In the genomic region with DNA sequence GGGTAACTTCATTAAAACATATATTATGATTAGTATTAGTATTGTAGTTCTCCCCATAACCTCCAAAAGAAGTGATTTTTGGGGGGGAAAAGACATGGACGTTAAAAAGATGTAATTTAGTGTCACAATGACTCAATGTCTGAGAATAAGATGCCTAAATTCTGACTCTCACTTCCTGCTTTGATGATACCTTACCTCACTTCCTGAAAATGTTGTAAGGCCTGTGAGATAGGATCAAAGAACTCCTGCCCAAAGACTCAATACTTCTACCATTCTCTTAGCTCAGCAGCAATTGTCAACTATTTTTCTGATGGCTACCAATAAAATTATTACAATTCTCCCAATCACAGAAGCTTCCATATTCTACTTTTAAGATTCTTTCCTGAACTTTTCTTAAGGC, we compare ENCODE assay signal across 16 mouse cellular contexts. TPM values are rescaled to one million over a fixed set of nuclear protein-coding genes. Genes with fewer than 3 reads are reported as not detected.
A peak's percentile ranks its signal among the peaks of the same experiment; 100 is the strongest.
DNase-seq lines count a peak whose midpoint lies in the region; ATAC-seq and TF ChIP-seq lines count a peak whose summit lies in the region.
"Had no signal": no experiment of that assay in that cellular context is flagged by ENCODE, and none has a peak within 500 bp of the region (broad histone marks: within the 10 kb centered on the region; RNA-seq: fewer than 3 reads in every experiment).

No protein-coding gene starts in this region.

- peak; percentile 77 for TF ChIP-seq EP300 in CH12.LX (IDR thresholded peaks at IDR 0.05; ENCODE audit: low read length)

- peak overlapping the region; percentile 82; the same call in 1 of the 2 replicates for H3K4me2 ChIP-seq in intestine, postnatal 0 days (replicated peaks; ENCODE audit: low read depth)
- H3K4me2 ChIP-seq in intestine, embryonic 16.5 days (ENCODE audit: low read depth, low read length) = no peak overlapping the region
- no peak overlapping the region; the same call in 1 of the 2 replicates for H3K4me2 ChIP-seq in CH12.LX (ENCODE audit: insufficient read depth, low read depth, poor library complexity, severe bottlenecking)
- H3K4me2 ChIP-seq: forebrain, embryonic 12.5 days had no signal

- in situ Hi-C loops in CH12.LX (cut with MboI; ENCODE audit: low pct_ligation_motif_present, low pct_unique_long_range_greater_than_20kb, low sequenced_read_pairs) = loop anchor here (5.0 kb wide), 1 partner anchor 121 kb away; no protein-coding TSS in a partner anchor

- H3K27me3 ChIP-seq in intestine, postnatal 0 days (replicated peaks; ENCODE audit: control insufficient read depth, insufficient read depth, low read length) = no peaks in the 10 kb centered on the region
- no peaks in the 10 kb centered on the region for H3K27me3 ChIP-seq in intestine, embryonic 16.5 days (replicated peaks; ENCODE audit: control insufficient read depth, insufficient read depth, low read length)
- H3K27me3 ChIP-seq in CH12.LX (replicated peaks) = no peaks in the 10 kb centered on the region

- ATAC-seq in intestine, postnatal 0 days = no peak
- no peak for ATAC-seq in intestine, embryonic 16.5 days

- DNase-seq in 416B (ENCODE audit: low read depth) = peak; percentile 71
- peak; percentile 61 for DNase-seq in CH12.LX (ENCODE audit: extremely low read depth)
- DNase-seq in gastrocnemius, postnatal 10 days = no peak
- no peak for DNase-seq in frontal cortex, postnatal 10 days (ENCODE audit: low spot score in 2 of 2)
- no peak for DNase-seq in left cerebral cortex, adult 9 months (ENCODE audit: low spot score in 2 of 2)
- DNase-seq: adrenal gland, postnatal 14 days; cerebellum, adult 8-10 months; heart, adult 2 months; kidney, postnatal 14 days; liver; lung, adult 2 months; thymus, adult 18-20 months had no signal

- no peak for TF ChIP-seq CTCF in intestine, postnatal 0 days (IDR thresholded peaks at IDR 0.05; ENCODE audit: low read depth)
- TF ChIP-seq CTCF in CH12.LX (conservative IDR thresholded peaks at IDR 0.05 in 1 of 2, IDR thresholded peaks at IDR 0.05 in 1 of 2; ENCODE audit: low read depth in 2 of 2, low read length in 2 of 2) = no peak

- dilution Hi-C loops in CH12.LX (cut with MboI; ENCODE audit: extremely low pct_ligation_motif_present, extremely low pct_unique_long_range_greater_than_20kb, low sequenced_read_pairs) = no loop called here

- no peaks in the 10 kb centered on the region for H3K36me3 ChIP-seq in intestine, postnatal 0 days (ENCODE audit: control insufficient read depth, insufficient read depth)
- no peaks in the 10 kb centered on the region for H3K36me3 ChIP-seq in intestine, embryonic 16.5 days (ENCODE audit: control insufficient read depth, insufficient read depth, low read length)
- peaks cover 12 to 26% of the 10 kb centered on the region in 2 experiments for H3K36me3 ChIP-seq in CH12.LX (replicated peaks in 1 of 2; ENCODE audit: control insufficient read depth in 1 of 2, insufficient read depth in 1 of 2, low read length in 1 of 2)
- peaks cover 20% of the 10 kb centered on the region; the same call in 1 of the 2 replicates for H3K36me3 ChIP-seq in macrophage (ENCODE audit: inconsistent target)
- H3K36me3 ChIP-seq: forebrain, embryonic 12.5 days had no signal

- no peak overlapping the region for H3K9ac ChIP-seq in intestine, postnatal 0 days (ENCODE audit: low read depth, low read length)
- no peak overlapping the region for H3K9ac ChIP-seq in intestine, embryonic 16.5 days (ENCODE audit: low read depth, low read length)
- peak overlapping the region; percentile 88; the same call in 1 of the 2 replicates for H3K9ac ChIP-seq in CH12.LX (ENCODE audit: insufficient read depth, low read depth)
- H3K9ac ChIP-seq: forebrain, embryonic 12.5 days had no signal

- no peaks in the 10 kb centered on the region for H3K4me1 ChIP-seq in intestine, postnatal 0 days (replicated peaks; ENCODE audit: control insufficient read depth, insufficient read depth, low read length)
- no peaks in the 10 kb centered on the region; the same call in 1 of the 2 replicates for H3K4me1 ChIP-seq in intestine, embryonic 16.5 days (ENCODE audit: control insufficient read depth, insufficient read depth, low read length)
- peaks cover 5 to 46% of the 10 kb centered on the region in 2 experiments; a peak in 3 of 4 replicates for H3K4me1 ChIP-seq in CH12.LX (ENCODE audit: control insufficient read depth in 1 of 2, insufficient read depth in 2 of 2)

- TF ChIP-seq RAD21 in CH12.LX (IDR thresholded peaks at IDR 0.05; ENCODE audit: low read depth, low read length) = no peak

- no peak overlapping the region for H3K27ac ChIP-seq in intestine, postnatal 0 days (ENCODE audit: low read depth, low read length)
- no peak overlapping the region for H3K27ac ChIP-seq in intestine, embryonic 16.5 days (ENCODE audit: low read length)
- no peak overlapping the region for H3K27ac ChIP-seq in CH12.LX (ENCODE audit: insufficient read depth, low read depth)
- H3K27ac ChIP-seq in macrophage = no peak overlapping the region
- H3K27ac ChIP-seq: forebrain, embryonic 12.5 days; heart, adult 2 months had no signal

- peak; percentile 40; the same call in 1 of the 2 replicates for TF ChIP-seq POLR2A in CH12.LX (IDR thresholded peaks at IDR 0.05; ENCODE audit: low read depth, low read length)

- no peak overlapping the region for H3K4me3 ChIP-seq in intestine, postnatal 0 days (ENCODE audit: low read depth, low read length)
- H3K4me3 ChIP-seq in intestine, embryonic 16.5 days (ENCODE audit: low read length) = no peak overlapping the region
- H3K4me3 ChIP-seq in CH12.LX (replicated peaks in 1 of 3; ENCODE audit: low read depth in 2 of 3, low read length in 2 of 3, poor library complexity in 1 of 3) (peak overlapping the region in 2 of 3 experiments; percentile 65 to 70), macrophage (ENCODE audit: inconsistent target) (peak overlapping the region; percentile 93; the same call in 1 of the 2 replicates)
- H3K4me3 ChIP-seq: forebrain, embryonic 12.5 days; heart, adult 2 months had no signal

- no peaks in the 10 kb centered on the region for H3K9me3 ChIP-seq in intestine, postnatal 0 days (ENCODE audit: control insufficient read depth)
- H3K9me3 ChIP-seq in intestine, embryonic 16.5 days (ENCODE audit: control insufficient read depth, low read length) = no peaks in the 10 kb centered on the region
- H3K9me3 ChIP-seq in CH12.LX (replicated peaks; ENCODE audit: low read length) = no peaks in the 10 kb centered on the region
- H3K9me3 ChIP-seq: forebrain, embryonic 12.5 days had no signal

- H3K79me2 ChIP-seq in CH12.LX (replicated peaks; ENCODE audit: control insufficient read depth, extremely low read depth, insufficient read depth, poor library complexity, severe bottlenecking) = peaks cover 17% of the 10 kb centered on the region
- peaks cover 29% of the 10 kb centered on the region for H3K79me2 ChIP-seq in macrophage (ENCODE audit: inconsistent target)

- 51% methylated on average over 1 of the region's 1 CpGs for WGBS in intestine, postnatal 0 days
- WGBS in intestine, embryonic 16.5 days = 69% methylated on average over 1 of the region's 1 CpGs
- whole genome bisulfite sequencing in macrophage (ENCODE audit: missing documents) = 0% methylated on average over 1 of the region's 1 CpGs

TF ChIP-seq in CH12.LX, 34 proteins besides CTCF, POLR2A, EP300 and RAD21 (continues in another document):
- TF ChIP-seq ZMIZ1 (IDR thresholded peaks at IDR 0.05; ENCODE audit: low read depth, low read length) (no peak), BHLHE40 (IDR thresholded peaks at IDR 0.05; ENCODE audit: low read depth, low read length) (no peak), USF1 (IDR thresholded peaks at IDR 0.05; ENCODE audit: low read depth, low read length) (no peak), POLR2AphosphoS2 (IDR thresholded peaks at IDR 0.05; ENCODE audit: low read depth, low read length) (no peak), PAX5 (IDR thresholded peaks at IDR 0.05; ENCODE audit: low read length) (no peak), JUND (conservative IDR thresholded peaks at IDR 0.05; ENCODE audit: low read depth, low read length) (peak; percentile 82), MEF2A (IDR thresholded peaks at IDR 0.05; ENCODE audit: borderline replicate concordance, low read depth, low read length) (0 out of 2 replicates have a peak, but pooled peaks have one; percentile 25), KAT2A (IDR thresholded peaks at IDR 0.05; ENCODE audit: insufficient replicate concordance, low read length) (no peak), USF2 (conservative IDR thresholded peaks at IDR 0.05; ENCODE audit: low read depth, low read length) (no peak), MAZ (IDR thresholded peaks at IDR 0.05; ENCODE audit: low read depth, low read length) (no peak), HCFC1 (IDR thresholded peaks at IDR 0.05; ENCODE audit: low read depth, low read length) (0 out of 2 replicates have a peak, but pooled peaks have one; percentile 14), JUN (IDR thresholded peaks at IDR 0.05; ENCODE audit: insufficient read depth, low read depth, low read length) (peak; percentile 79), TBP (conservative IDR thresholded peaks at IDR 0.05; ENCODE audit: low read depth, low read length) (no peak), RCOR1 (conservative IDR thresholded peaks at IDR 0.05; ENCODE audit: low read depth, low read length) (no peak), UBTF (IDR thresholded peaks at IDR 0.05; ENCODE audit: low read depth, low read length) (no peak), ZKSCAN1 (IDR thresholded peaks at IDR 0.05; ENCODE audit: borderline replicate concordance, low read depth, low read length) (no peak), NRF1 (IDR thresholded peaks at IDR 0.05; ENCODE audit: low read depth, low read length) (no peak), ZC3H11A (IDR thresholded peaks at IDR 0.05; ENCODE audit: low read depth, low read length) (no peak), ELF1 (IDR thresholded peaks at IDR 0.05; ENCODE audit: low read depth, low read length) (peak; percentile 81), IRF4 (IDR thresholded peaks at IDR 0.05; ENCODE audit: low read depth, low read length) (peak; percentile 86), GABPA (IDR thresholded peaks at IDR 0.05; ENCODE audit: insufficient replicate concordance, low read depth, low read length) (no peak)

RNA-seq across cellular contexts. Expression of gene Nabp1, which starts 1.8 kb away (rescaled TPM):
- polyA plus RNA-seq in intestine, postnatal 0 days (2015; fragmentation: Nextera tagmentation; extraction: Ambion mirVana) = 14.9 and 15.7 TPM in 2 replicates
- 16.0 and 19.1 TPM in 2 replicates for polyA plus RNA-seq in intestine, embryonic 16.5 days (2015; fragmentation: Nextera tagmentation; extraction: Ambion mirVana)
- 32.7 and 37.8 TPM in 2 replicates for total RNA-seq in CH12.LX (2012; rRNA removed)
- 51.0 and 52.0 TPM in 2 replicates for total RNA-seq in CH12.LX (2014; rRNA removed)
- 33.7 and 48.7 TPM in 2 replicates for polyA plus RNA-seq in CH12.LX (2012; ENCODE audit: insufficient read length, low read depth)
- 100 to 1,000 TPM in 22 of 26 experiments, 10 to 100 TPM in 4; 26.1 to 711 (median 181) TPM for total RNA-seq in macrophage (2018; cell fraction: chromatin; rRNA removed)
- total RNA-seq in macrophage (2018; cell fraction: cytosol; rRNA removed) = 100 to 1,000 TPM in 5 of 26 experiments, 10 to 100 TPM in 21; 40.7 to 124 (median 68.7) TPM
- total RNA-seq in macrophage (2018; cell fraction: nucleus; rRNA removed) = 100 to 1,000 TPM in 22 of 26 experiments, 10 to 100 TPM in 4; 52.5 to 494 (median 153) TPM
- polyA plus RNA-seq in macrophage (2018) = 37.1 to 124 TPM (median 89.0 TPM) in 3 replicates
- 10 to 100 TPM; 13.3 to 13.9 TPM for total RNA-seq in gastrocnemius, postnatal 10 days (2021)

Comparison
In these comparisons a context has a peak if more than half of its experiments do, and no peak if none do; other contexts are left out.
1. H3K4me3 ChIP-seq: peak in CH12.LX (2 of 3) and macrophage (single experiment); none in intestine, postnatal 0 days (single experiment) and intestine, embryonic 16.5 days (single experiment).
2. DNase-seq: peak in 416B (single experiment) and CH12.LX (single experiment); none in gastrocnemius, postnatal 10 days (single experiment), frontal cortex, postnatal 10 days (0 of 2) and left cerebral cortex, adult 9 months (0 of 2).